ENCODE assay signal across 8 mouse cellular contexts in genomic region chr14:74641668-74642230, GRCm38 (mm10). TPM values are rescaled to one million over a fixed set of nuclear protein-coding genes. Genes with fewer than 3 reads are reported as not detected.
DNase-seq lines count a peak whose midpoint lies in the region; ATAC-seq and TF ChIP-seq lines count a peak whose summit lies in the region.

No protein-coding gene starts in this region.

- no peak overlapping the region for H3K27ac ChIP-seq in kidney, embryonic 16.5 days (ENCODE audit: low read length)
- no peak overlapping the region for H3K27ac ChIP-seq in cortical plate, adult 2 months (ENCODE audit: insufficient read depth, low read length)
- H3K27ac ChIP-seq in hindbrain, embryonic 12.5 days, result no peak overlapping the region
- no peak overlapping the region for H3K27ac ChIP-seq in midbrain, embryonic 12.5 days (replicated peaks)

- 0 out of 2 replicates have a peak, but pooled peaks have one; percentile 25 for ATAC-seq in kidney, embryonic 16.5 days (ENCODE audit: low FRiP score, low TSS enrichment)
- ATAC-seq in hindbrain, embryonic 12.5 days (ENCODE audit: low FRiP score), result no peak
- ATAC-seq in midbrain, embryonic 12.5 days (ENCODE audit: low FRiP score, low read depth), result no peak
- no peak for ATAC-seq in granulocyte monocyte progenitor cell, adult 5-6 weeks (replicated peaks; ENCODE audit: poor library complexity, severe bottlenecking)

- no peaks in the 10 kb centered on the region for H3K9me3 ChIP-seq in kidney, embryonic 16.5 days (ENCODE audit: low read length)
- H3K9me3 ChIP-seq in hindbrain, embryonic 12.5 days (replicated peaks), result no peaks in the 10 kb centered on the region
- no peaks in the 10 kb centered on the region for H3K9me3 ChIP-seq in midbrain, embryonic 12.5 days

- no peaks in the 10 kb centered on the region for H3K27me3 ChIP-seq in kidney, embryonic 16.5 days (ENCODE audit: insufficient read depth, low read length)
- H3K27me3 ChIP-seq in hindbrain, embryonic 12.5 days, result peaks cover 27% of the 10 kb centered on the region
- peaks cover 32% of the 10 kb centered on the region for H3K27me3 ChIP-seq in midbrain, embryonic 12.5 days

- no peak for TF ChIP-seq CTCF in cortical plate, adult 2 months (IDR thresholded peaks at IDR 0.05; ENCODE audit: extremely low read depth, insufficient read depth, low read length)

- intact Hi-C loops in gastrocnemius, postnatal 14 days (cut with DNase I; ENCODE audit: low total_unique reads), result no loop called here

- 17% methylated on average over 17 of the region's 17 CpGs for WGBS in kidney, embryonic 16.5 days
- 12% methylated on average over 17 of the region's 17 CpGs for WGBS in hindbrain, embryonic 12.5 days
- 13% methylated on average over 17 of the region's 17 CpGs for WGBS in midbrain, embryonic 12.5 days

- no peak for DNase-seq in kidney, postnatal 10 days
- no peak for DNase-seq in gastrocnemius, postnatal 14 days
- no peak for DNase-seq in cerebellum, postnatal 25 days

- H3K36me3 ChIP-seq in kidney, embryonic 16.5 days (ENCODE audit: insufficient read depth, low read length), result no peaks in the 10 kb centered on the region
- H3K36me3 ChIP-seq in hindbrain, embryonic 12.5 days, result no peaks in the 10 kb centered on the region
- no peaks in the 10 kb centered on the region for H3K36me3 ChIP-seq in midbrain, embryonic 12.5 days

- H3K4me3 ChIP-seq in kidney, embryonic 16.5 days (ENCODE audit: low read length), result peak overlapping the region; percentile 52
- H3K4me3 ChIP-seq in cortical plate, adult 2 months (ENCODE audit: insufficient read depth, low read length), result peak overlapping the region; percentile 38
- H3K4me3 ChIP-seq in hindbrain, embryonic 12.5 days, result peak overlapping the region; percentile 36
- H3K4me3 ChIP-seq in midbrain, embryonic 12.5 days, result peak overlapping the region; percentile 42

- peak overlapping the region; percentile 34 for H3K9ac ChIP-seq in kidney, embryonic 16.5 days (replicated peaks; ENCODE audit: low read length)
- H3K9ac ChIP-seq in hindbrain, embryonic 12.5 days, result no peak overlapping the region
- H3K9ac ChIP-seq in midbrain, embryonic 12.5 days (replicated peaks), result peak overlapping the region; percentile 51; the same call in 1 of the 2 replicates

- no peak for TF ChIP-seq POLR2A in cortical plate, adult 2 months (IDR thresholded peaks at IDR 0.05; ENCODE audit: extremely low read depth, insufficient read depth, low read length)

- peaks cover 9% of the 10 kb centered on the region; the same call in 1 of the 2 replicates for H3K4me1 ChIP-seq in kidney, embryonic 16.5 days (ENCODE audit: insufficient read depth, low read length)
- no peaks in the 10 kb centered on the region; the same call in 1 of the 2 replicates for H3K4me1 ChIP-seq in cortical plate, adult 2 months (ENCODE audit: control insufficient read depth, insufficient read depth, low read length)
- peaks cover 22% of the 10 kb centered on the region for H3K4me1 ChIP-seq in hindbrain, embryonic 12.5 days
- H3K4me1 ChIP-seq in midbrain, embryonic 12.5 days, result peaks cover 12% of the 10 kb centered on the region

- peak overlapping the region; percentile 71 for H3K4me2 ChIP-seq in kidney, embryonic 16.5 days (replicated peaks; ENCODE audit: low read depth, low read length)
- peak overlapping the region; percentile 73 for H3K4me2 ChIP-seq in hindbrain, embryonic 12.5 days (replicated peaks)
- peak overlapping the region; percentile 82 for H3K4me2 ChIP-seq in midbrain, embryonic 12.5 days (replicated peaks)

RNA-seq across cellular contexts. Expression of gene Htr2a, which starts 1.1 kb away (rescaled TPM):
- polyA plus RNA-seq in kidney, embryonic 16.5 days (2015; fragmentation: Nextera tagmentation; extraction: Ambion mirVana), result 0.41 and 0.42 TPM in 2 replicates
- 9.8 and 10.4 TPM in 2 replicates for polyA plus RNA-seq in cortical plate, adult 2 months (2012; rRNA removed)
- polyA plus RNA-seq in hindbrain, embryonic 12.5 days (2016; fragmentation: Nextera tagmentation; extraction: Ambion mirVana), result 1.1 and 1.2 TPM in 2 replicates
- 0.75 and 1.1 TPM in 2 replicates for polyA plus RNA-seq in midbrain, embryonic 12.5 days (2016; fragmentation: Nextera tagmentation; extraction: Ambion mirVana)
- total RNA-seq in gastrocnemius, postnatal 14 days (2021), result under 1 TPM; 0.51 TPM
- total RNA-seq in granulocyte monocyte progenitor cell, adult 5-6 weeks (2014; fragmentation: Nextera tagmentation), result 0.32 TPM in 1 of 2 replicates, not detected in the other
- total RNA-seq in granulocyte monocyte progenitor cell, adult 5-6 weeks (2017), result 0.31 and 0.43 TPM in 2 replicates
